Mouse (Mus musculus): ENCODE measurements around the gene Lyplal1. TPM values are rescaled to one million over a fixed set of nuclear protein-coding genes. Genes with fewer than 3 reads are reported as not detected.

The Lyplal1 gene
- total RNA-seq, 1 experiment, result 22.8 TPM

DNA sequence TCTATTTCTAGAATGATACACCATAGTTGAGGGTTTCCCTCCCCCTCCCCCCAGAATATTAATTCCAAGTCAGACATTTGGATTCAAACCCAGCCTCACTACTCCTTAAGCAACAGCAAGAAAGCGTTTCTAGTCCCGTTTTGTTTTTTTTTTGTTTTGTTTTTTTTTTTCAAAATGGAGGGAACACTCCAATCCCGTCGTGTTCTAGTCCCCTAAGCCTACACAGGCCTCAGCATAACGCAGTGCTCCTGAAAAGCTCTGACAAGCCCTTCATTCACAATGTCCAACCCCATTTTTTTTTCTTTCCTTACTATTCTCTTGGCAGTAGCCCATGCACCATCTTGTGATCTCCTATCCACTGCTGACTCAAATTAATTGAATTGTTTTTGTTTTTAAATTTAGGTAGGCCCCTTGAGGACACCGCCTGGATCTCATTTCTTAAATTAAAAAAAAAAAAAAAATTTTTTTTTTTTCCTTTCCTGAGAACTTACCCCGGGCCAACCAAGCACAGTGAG lies 967 bp downstream of the Lyplal1 start:
- Histone ChIP-seq H3K9ac (ENCODE audit: insufficient read depth, low read depth, low read length, poor library complexity, severe bottlenecking) (no peak overlapping the region), H3K4me3 (ENCODE audit: insufficient read depth in 1 of 2, low read depth in 1 of 2, low read length in 2 of 2, poor library complexity in 1 of 2, severe bottlenecking in 1 of 2) (peak overlapping the region; percentile 72 to 96; a peak in 3 of 4 replicates), H3K36me3 (ENCODE audit: control insufficient read depth, insufficient read depth, low read length, poor library complexity, severe bottlenecking) (no peaks in the 10 kb centered on the region), H3K4me1 (ENCODE audit: control insufficient read depth in 2 of 2, insufficient read depth in 2 of 2, low read length in 2 of 2, poor library complexity in 1 of 2) (no peaks in the 10 kb centered on the region), H3K27ac (ENCODE audit: insufficient read depth, low read depth, low read length, poor library complexity, severe bottlenecking) (no peak overlapping the region), H3K9me3 (ENCODE audit: control insufficient read depth, insufficient read depth, low read depth, low read length) (no peaks in the 10 kb centered on the region)
- DNase-seq (ENCODE audit: low read depth, low spot score), result peak; percentile 11
- in situ Hi-C loops (cut with MboI; ENCODE audit: low sequenced_read_pairs in 2 of 2, unreplicated experiment in 2 of 2), result no loop called here
- TF ChIP-seq MAFK (IDR thresholded peaks at IDR 0.05; ENCODE audit: insufficient read depth, low read depth, low read length) (no peak), ZC3H11A (IDR thresholded peaks at IDR 0.05; ENCODE audit: borderline replicate concordance, low read depth, low read length) (no peak), HCFC1 (IDR thresholded peaks at IDR 0.05; ENCODE audit: borderline replicate concordance, insufficient read depth, low read length) (no peak), ZNF384 (IDR thresholded peaks at IDR 0.05; ENCODE audit: low read depth, low read length) (peak; percentile 91)

DNA sequence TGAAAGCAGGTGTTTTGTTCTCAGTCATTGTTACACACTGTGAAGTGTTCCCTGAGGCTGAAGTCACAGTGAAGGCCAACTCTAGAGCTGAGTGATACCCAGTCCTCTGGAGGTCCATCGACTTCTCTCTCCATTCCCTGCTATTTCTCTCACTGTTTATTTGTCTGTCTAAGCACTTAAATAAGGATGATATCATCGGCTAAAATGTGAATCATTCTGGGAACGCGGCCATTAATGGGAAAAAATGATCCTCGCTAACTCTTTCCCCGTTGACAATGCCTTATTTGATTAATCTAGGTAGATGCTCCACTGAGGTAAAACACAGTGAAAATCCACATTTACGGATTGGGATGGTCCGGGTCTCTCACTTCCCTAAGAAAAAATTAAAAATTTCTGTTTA lies 14.8 kb downstream of the Lyplal1 start:
- H3K4me1 ChIP-seq (ENCODE audit: control insufficient read depth in 2 of 2, insufficient read depth in 2 of 2, low read length in 2 of 2, poor library complexity in 1 of 2), result no peaks in the 10 kb centered on the region
- TF ChIP-seq HCFC1 (IDR thresholded peaks at IDR 0.05; ENCODE audit: borderline replicate concordance, insufficient read depth, low read length) (no peak), MAFK (IDR thresholded peaks at IDR 0.05; ENCODE audit: insufficient read depth, low read depth, low read length) (no peak), CHD2 (IDR thresholded peaks at IDR 0.05; ENCODE audit: low read depth, low read length) (no peak), ZC3H11A (IDR thresholded peaks at IDR 0.05; ENCODE audit: borderline replicate concordance, low read depth, low read length) (no peak), ZNF384 (IDR thresholded peaks at IDR 0.05; ENCODE audit: low read depth, low read length) (no peak)
- H3K27ac ChIP-seq (ENCODE audit: insufficient read depth, low read depth, low read length, poor library complexity, severe bottlenecking), result no peak overlapping the region
- no peaks in the 10 kb centered on the region for H3K36me3 ChIP-seq (ENCODE audit: control insufficient read depth, insufficient read depth, low read length, poor library complexity, severe bottlenecking)
- no peak overlapping the region for H3K9ac ChIP-seq (ENCODE audit: insufficient read depth, low read depth, low read length, poor library complexity, severe bottlenecking)
- in situ Hi-C loops (cut with MboI; ENCODE audit: low sequenced_read_pairs in 2 of 2, unreplicated experiment in 2 of 2), result no loop called here
- no peak overlapping the region for H3K4me3 ChIP-seq (ENCODE audit: insufficient read depth in 1 of 2, low read depth in 1 of 2, low read length in 2 of 2, poor library complexity in 1 of 2, severe bottlenecking in 1 of 2)
- DNase-seq (ENCODE audit: low read depth, low spot score), result no peak
- H3K9me3 ChIP-seq (ENCODE audit: control insufficient read depth, insufficient read depth, low read depth, low read length), result no peaks in the 10 kb centered on the region

GRCm38 (mm10) chr1:186066266-186066897 lies 50.7 kb downstream of the Lyplal1 start:
- TF ChIP-seq CHD2 (IDR thresholded peaks at IDR 0.05; ENCODE audit: low read depth, low read length), result no peak
- TF ChIP-seq MAFK (IDR thresholded peaks at IDR 0.05; ENCODE audit: insufficient read depth, low read depth, low read length), result no peak
- TF ChIP-seq HCFC1 (IDR thresholded peaks at IDR 0.05; ENCODE audit: borderline replicate concordance, insufficient read depth, low read length), result no peak
- no peak for TF ChIP-seq ZC3H11A (IDR thresholded peaks at IDR 0.05; ENCODE audit: borderline replicate concordance, low read depth, low read length)
- TF ChIP-seq ZNF384 (IDR thresholded peaks at IDR 0.05; ENCODE audit: low read depth, low read length), result no peak
- H3K36me3 ChIP-seq (ENCODE audit: control insufficient read depth, insufficient read depth, low read length, poor library complexity, severe bottlenecking), result no peaks in the 10 kb centered on the region
- no peaks in the 10 kb centered on the region for H3K9me3 ChIP-seq (ENCODE audit: control insufficient read depth, insufficient read depth, low read depth, low read length)
- H3K9ac ChIP-seq (ENCODE audit: insufficient read depth, low read depth, low read length, poor library complexity, severe bottlenecking), result no peak overlapping the region
- no peak overlapping the region for H3K27ac ChIP-seq (ENCODE audit: insufficient read depth, low read depth, low read length, poor library complexity, severe bottlenecking)
- H3K4me3 ChIP-seq (ENCODE audit: insufficient read depth in 1 of 2, low read depth in 1 of 2, low read length in 2 of 2, poor library complexity in 1 of 2, severe bottlenecking in 1 of 2), result no peak overlapping the region
- in situ Hi-C loops (cut with MboI; ENCODE audit: low sequenced_read_pairs in 2 of 2, unreplicated experiment in 2 of 2), result no loop called here
- no peaks in the 10 kb centered on the region for H3K4me1 ChIP-seq (ENCODE audit: control insufficient read depth in 2 of 2, insufficient read depth in 2 of 2, low read length in 2 of 2, poor library complexity in 1 of 2)
- DNase-seq (ENCODE audit: low read depth, low spot score), result no peak

- no peak for DNase-seq (ENCODE audit: low read depth, low spot score)
- no peak overlapping the region for H3K4me3 ChIP-seq (ENCODE audit: insufficient read depth in 1 of 2, low read depth in 1 of 2, low read length in 2 of 2, poor library complexity in 1 of 2, severe bottlenecking in 1 of 2)
- no peaks in the 10 kb centered on the region for H3K4me1 ChIP-seq (ENCODE audit: control insufficient read depth in 2 of 2, insufficient read depth in 2 of 2, low read length in 2 of 2, poor library complexity in 1 of 2)
- TF ChIP-seq ZC3H11A (IDR thresholded peaks at IDR 0.05; ENCODE audit: borderline replicate concordance, low read depth, low read length), result no peak
- TF ChIP-seq ZNF384 (IDR thresholded peaks at IDR 0.05; ENCODE audit: low read depth, low read length), result no peak
- no peak for TF ChIP-seq MAFK (IDR thresholded peaks at IDR 0.05; ENCODE audit: insufficient read depth, low read depth, low read length)
- no peak for TF ChIP-seq CHD2 (IDR thresholded peaks at IDR 0.05; ENCODE audit: low read depth, low read length)
- no peak for TF ChIP-seq HCFC1 (IDR thresholded peaks at IDR 0.05; ENCODE audit: borderline replicate concordance, insufficient read depth, low read length)
- in situ Hi-C loops (cut with MboI; ENCODE audit: low sequenced_read_pairs in 2 of 2, unreplicated experiment in 2 of 2), result no loop called here
- H3K9ac ChIP-seq (ENCODE audit: insufficient read depth, low read depth, low read length, poor library complexity, severe bottlenecking), result no peak overlapping the region
- no peak overlapping the region for H3K27ac ChIP-seq (ENCODE audit: insufficient read depth, low read depth, low read length, poor library complexity, severe bottlenecking)
- no peaks in the 10 kb centered on the region for H3K9me3 ChIP-seq (ENCODE audit: control insufficient read depth, insufficient read depth, low read depth, low read length)
- H3K36me3 ChIP-seq (ENCODE audit: control insufficient read depth, insufficient read depth, low read length, poor library complexity, severe bottlenecking), result no peaks in the 10 kb centered on the region
These were observed 57.1 kb downstream of the Lyplal1 start for GRCm38 (mm10) chr1:186060041-186060440.
